Mouse (Mus musculus) lung, adult 2 months (tissue): Measurements from ENCODE around the gene Rnf10.
A peak's percentile ranks its signal among the peaks of the same experiment; 100 is the strongest.

Source experiments
- CTCF ChIP-seq: fragments of 200-500 bp; IDR thresholded peaks from 2 replicates; pipeline ENCODE4 v1.5.1; 2011; ENCODE audit warnings: mild to moderate bottlenecking, low read length, control low read depth; ENCODE audit not compliant: insufficient read depth
- POLR2A ChIP-seq: fragments of 200-500 bp; IDR thresholded peaks from 2 replicates; pipeline ENCODE4 v1.6.1; 2011; ENCODE audit warnings: low read depth, mild to moderate bottlenecking, control low read depth, low read length, borderline replicate concordance; ENCODE audit errors: extremely low read depth

GRCm38 (mm10) chr5:115275998-115276397, 3.3 kb upstream of the Rnf10 start:
- TF ChIP-seq POLR2A, result no peak
- peak; percentile 39; the same call in 1 of the 2 replicates for TF ChIP-seq CTCF
